Mouse (Mus musculus) C2C12 (cell line): ENCODE data around the gene Bri3.
"Not testable (repeated sequence)": the region's sequence is repeated elsewhere in the genome, so short reads cannot be mapped to it uniquely, and the experiment has no call there.

ENCODE experiments used
- CEBPB ChIP-seq: IDR thresholded peaks from one replicate; pipeline ENCODE4 v1.6.1; 2011; ENCODE audit warnings: low read depth, mild to moderate bottlenecking, control low read depth, moderate library complexity
- CTCF ChIP-seq: IDR thresholded peaks from one replicate; pipeline ENCODE4 v1.5.1; 2011; ENCODE audit not compliant: control insufficient read depth, insufficient read depth, insufficient read length
- FOSL1 ChIP-seq: IDR thresholded peaks from one replicate; pipeline ENCODE4 v1.8.0; 2011; ENCODE audit warnings: mild to moderate bottlenecking, low read length; ENCODE audit not compliant: poor library complexity, insufficient read depth, severe bottlenecking
- MAX ChIP-seq: IDR thresholded peaks from one replicate; pipeline ENCODE4 v1.6.1; 2011; ENCODE audit warnings: mild to moderate bottlenecking, control low read depth
- MYOD1 ChIP-seq: IDR thresholded peaks from one replicate; pipeline ENCODE4 v1.6.1; 2011; ENCODE audit warnings: low read depth; ENCODE audit not compliant: control insufficient read depth, insufficient read length
- MYOG ChIP-seq: IDR thresholded peaks from one replicate; pipeline ENCODE4 v1.6.1; 2011; ENCODE audit not compliant: control insufficient read depth, insufficient read length; ENCODE audit errors: extremely low read depth
- USF1 ChIP-seq: IDR thresholded peaks from one replicate; pipeline ENCODE4 v1.6.1; 2011; ENCODE audit warnings: low read depth, mild to moderate bottlenecking, control low read depth, moderate library complexity

DNA sequence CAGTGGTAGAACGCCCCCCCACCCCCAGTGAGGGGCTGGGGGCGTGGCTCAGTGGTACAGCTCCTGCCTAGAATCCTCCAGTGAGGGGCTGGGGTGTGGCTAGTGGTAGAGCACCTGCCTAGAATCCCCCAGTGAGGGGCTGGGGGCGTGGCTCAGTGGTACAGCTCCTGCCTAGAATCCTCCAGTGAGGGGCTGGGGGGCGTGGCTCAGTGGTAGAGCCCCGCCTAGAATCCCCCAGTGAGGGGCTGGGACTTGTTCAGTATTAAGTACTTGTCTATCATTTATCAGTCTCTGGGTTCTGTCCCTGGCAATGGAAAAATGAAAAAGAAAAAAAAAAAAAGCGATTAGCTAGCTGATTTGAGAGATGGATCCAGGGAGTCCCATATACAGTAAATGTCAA lies 122.3 kb downstream of the Bri3 start:
- TF ChIP-seq CTCF, MAX, MYOD1, USF1, MYOG, CEBPB, FOSL1: not testable (repeated sequence)
